Mouse (Mus musculus) layer of hippocampus, adult 8-10 months (tissue): Measurements from ENCODE around the gene Gins1. TPM values are rescaled to one million over a fixed set of nuclear protein-coding genes. Genes with fewer than 3 reads are reported as not detected.
"Not testable (repeated sequence)": the region's sequence is repeated elsewhere in the genome, so short reads cannot be mapped to it uniquely, and the experiment has no call there.

Experiments used
- DNase-seq, 2 experiments: peaks; one replicate each; pipeline ENCODE4 v3.0.0; 2022; ENCODE audit warnings: low spot score in 2 of 2
- total RNA-seq, 4 experiments: library from RNA; stranded (reverse); gene quantifications; 2 replicates each; pipeline ENCODE4 v1.2.4; 2022

The Gins1 gene
- 1 to 10 TPM in 3 of 4 experiments, under 1 TPM in 1; 0.81 to 3.7 (median 1.4) TPM for total RNA-seq

- DNase-seq = no peak
Measured at GRCm38 (mm10) chr2:150904936-150905450, at the start of gene Gins1. Gins1 (plus strand) TSS chr2:150905400.

- no peak for DNase-seq
Measured at GRCm38 (mm10) chr2:150858724-150859487, 46.3 kb upstream of the Gins1 start.

DNA sequence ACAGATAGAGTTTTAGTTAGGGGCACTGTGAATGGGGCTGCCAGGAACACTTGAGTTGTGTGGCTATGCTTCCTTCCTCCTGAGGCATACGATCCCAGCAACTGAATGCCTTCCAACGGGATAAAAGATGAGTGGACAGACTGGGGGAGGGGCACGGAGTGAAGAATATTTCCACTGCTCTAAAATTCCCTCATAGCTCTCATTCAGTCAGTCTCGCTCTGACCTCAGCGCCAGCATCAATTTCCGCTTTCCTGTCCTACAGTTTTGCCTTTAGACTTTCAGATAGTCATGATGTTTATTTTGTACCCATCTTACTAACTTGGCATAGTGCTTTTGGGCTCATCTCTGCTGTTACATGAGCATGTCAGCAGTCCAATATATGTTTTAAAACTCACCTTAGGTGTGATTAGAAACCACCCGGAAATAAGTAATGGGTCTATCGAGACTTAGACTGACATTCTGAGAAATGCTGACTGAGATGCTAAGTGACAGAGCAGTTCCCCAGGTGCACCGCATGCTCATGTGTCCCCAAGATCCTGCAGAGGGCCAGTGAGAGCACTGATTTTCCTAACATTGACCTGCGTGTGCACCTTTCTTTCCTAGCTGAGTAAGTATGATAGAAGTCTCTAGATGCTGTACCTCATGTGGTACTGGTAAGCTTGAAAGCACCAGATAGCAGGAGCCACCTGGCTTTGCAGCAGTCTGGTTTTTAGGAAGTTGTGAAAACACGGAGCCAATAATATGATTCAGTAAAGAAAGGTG is 45.3 kb upstream of the Gins1 start:
- no peak for DNase-seq

- no peak for DNase-seq
Measured at GRCm38 (mm10) chr2:150861128-150861527, 44.1 kb upstream of the Gins1 start.

DNA sequence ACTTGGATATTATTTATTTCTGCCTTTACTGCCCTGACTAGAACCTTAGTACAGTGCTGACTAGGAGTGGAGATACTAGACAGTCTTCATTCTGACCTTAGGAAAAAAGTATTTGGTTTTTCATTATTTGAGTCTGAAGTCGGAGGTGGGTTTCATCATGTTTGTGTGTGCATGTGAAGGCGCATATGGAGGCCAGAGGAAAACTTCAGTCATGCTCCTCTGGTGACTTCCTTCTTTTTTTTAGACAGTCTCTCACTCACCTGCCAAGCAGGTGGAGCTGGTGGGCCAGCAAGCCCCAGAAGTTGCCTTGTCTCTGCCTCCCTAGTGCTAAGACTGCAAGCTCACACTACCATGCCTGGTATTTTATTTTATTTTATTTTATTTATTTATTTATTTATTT is 38.2 kb upstream of the Gins1 start:
- DNase-seq = no peak

DNA sequence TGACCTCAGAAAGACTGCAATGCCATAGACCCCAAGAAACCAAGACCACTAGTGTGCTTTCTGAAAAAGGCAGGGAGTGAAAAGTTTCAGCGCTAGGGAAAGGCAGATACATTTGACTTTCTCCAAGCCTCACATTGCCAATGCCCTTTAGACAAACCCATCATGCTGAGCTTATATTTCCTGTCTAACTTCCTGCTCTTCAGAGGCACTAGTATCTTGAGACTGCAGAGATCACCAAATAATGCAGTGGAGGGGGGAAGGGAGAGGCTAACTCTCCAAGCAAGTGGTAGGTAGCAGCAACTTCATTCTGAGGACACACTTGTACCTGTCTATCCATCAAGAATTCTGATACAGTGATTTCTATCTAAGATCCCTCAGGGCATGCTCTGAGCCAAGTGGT is 35.8 kb upstream of the Gins1 start:
- DNase-seq = no peak

DNA sequence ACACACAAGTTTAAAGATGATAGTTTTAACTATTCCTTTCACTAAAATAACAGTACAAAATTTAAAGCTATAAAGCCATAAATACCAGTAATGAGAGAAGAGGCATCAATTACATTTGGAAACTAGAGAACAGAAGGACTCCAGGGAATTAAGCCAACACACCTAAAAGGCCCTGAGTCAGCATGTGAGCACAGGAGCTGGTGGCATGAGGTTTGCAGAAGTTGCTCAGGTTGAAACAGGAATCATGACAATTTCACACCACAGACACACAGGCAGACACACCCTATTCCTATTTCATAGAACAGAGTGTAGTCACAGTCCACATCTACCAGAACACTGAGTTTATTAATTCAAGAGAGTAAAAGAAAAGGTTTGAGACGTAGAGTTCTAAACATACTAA is 30.7 kb upstream of the Gins1 start:
- DNase-seq = no peak

DNA sequence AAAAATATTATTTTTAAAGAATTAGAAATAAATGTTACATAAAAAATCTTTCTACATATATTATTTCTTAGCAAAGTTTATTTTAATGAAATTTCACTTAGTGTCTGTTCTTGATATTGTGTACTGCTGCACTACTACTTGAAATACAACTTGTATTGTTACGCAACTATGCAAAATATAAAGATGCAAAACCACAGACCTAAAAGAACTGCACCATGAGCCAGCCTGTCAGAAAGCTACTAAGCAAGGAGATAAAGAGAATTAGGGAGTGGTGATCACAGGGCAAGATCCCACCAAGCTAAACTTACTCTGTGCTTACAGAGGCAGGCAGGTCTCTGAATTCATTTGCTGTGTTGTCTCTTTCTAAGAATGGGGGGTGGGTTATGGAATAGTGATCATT is 30.0 kb upstream of the Gins1 start:
- no peak for DNase-seq

- no peak for DNase-seq
Measured at GRCm38 (mm10) chr2:150877561-150877960, 27.6 kb upstream of the Gins1 start.

GRCm38 (mm10) chr2:150884075-150884778 is 21.0 kb upstream of the Gins1 start:
- DNase-seq = no peak

GRCm38 (mm10) chr2:150884779-150885110 is 20.5 kb upstream of the Gins1 start:
- no peak for DNase-seq

- DNase-seq = no peak
Measured at GRCm38 (mm10) chr2:150885814-150886213, 19.4 kb upstream of the Gins1 start.

DNA sequence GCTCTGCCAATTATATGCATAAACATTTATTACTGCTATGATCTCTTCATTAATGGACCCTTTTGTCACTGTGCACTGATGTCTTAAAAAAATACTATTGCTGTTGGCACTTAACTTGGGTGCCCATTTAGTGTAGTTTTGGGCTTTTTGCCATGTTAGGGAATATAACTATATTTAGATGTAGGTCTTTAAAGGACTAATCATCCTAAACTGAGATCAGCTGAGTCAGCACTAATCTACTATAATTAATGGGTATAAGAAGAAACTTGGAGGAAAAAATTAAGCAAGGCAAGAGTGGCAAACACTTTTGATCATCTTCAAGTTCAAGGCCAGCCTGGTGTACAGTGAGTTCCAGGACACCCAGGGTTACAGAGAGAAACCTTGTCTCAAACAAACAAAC is 18.9 kb upstream of the Gins1 start:
- no peak for DNase-seq

DNA sequence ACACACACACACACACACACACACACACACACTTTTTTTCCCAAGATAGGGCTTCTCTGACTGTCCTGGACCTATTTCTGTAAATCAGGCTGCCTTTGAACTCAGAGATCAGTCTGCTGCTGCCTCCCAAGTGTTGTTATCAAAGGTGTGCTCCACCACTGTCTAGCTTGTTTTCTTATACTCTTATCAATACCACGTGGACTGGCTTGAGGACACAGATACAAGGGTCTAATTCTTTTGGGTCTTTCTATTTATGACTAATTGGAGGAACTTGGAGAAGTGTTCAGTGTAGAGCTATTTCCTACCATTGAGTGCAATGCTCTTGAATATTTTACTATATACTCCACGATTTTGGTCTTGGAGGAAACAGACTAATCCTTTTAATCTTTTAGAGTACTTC is 17.8 kb upstream of the Gins1 start:
- DNase-seq = no peak

DNA sequence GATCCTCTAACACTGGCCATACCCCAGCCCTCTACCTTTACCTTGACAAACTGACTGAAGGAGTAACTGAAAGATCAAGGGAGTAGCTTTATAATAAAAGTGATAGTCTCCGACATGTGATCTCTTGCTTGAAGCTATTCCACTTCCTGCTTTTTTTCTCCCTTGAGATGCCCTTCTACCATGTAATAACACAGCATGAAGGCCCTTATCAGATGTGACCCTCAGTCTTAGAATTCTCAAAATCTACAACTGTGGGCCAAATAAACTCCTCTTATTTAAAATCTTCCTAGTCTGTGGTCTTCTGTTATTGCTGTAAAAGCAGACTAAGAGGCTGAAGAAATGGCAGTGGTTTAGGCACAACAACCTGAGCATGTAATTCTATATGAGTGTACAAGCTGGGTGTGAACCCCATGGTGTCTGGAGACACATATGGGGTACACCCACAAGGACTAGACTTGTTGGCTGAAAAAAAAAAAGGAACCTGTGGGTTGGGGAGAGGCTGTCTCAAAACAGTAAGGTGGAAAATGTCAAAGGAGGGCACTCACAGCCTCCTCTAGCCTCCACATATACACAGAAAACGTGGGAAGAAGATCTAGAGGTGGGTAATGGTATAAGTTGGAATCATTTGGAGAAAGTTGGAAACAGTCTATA is 10.5 kb upstream of the Gins1 start:
- no peak for DNase-seq

GRCm38 (mm10) chr2:150895691-150896252 is 9.4 kb upstream of the Gins1 start:
- no peak for DNase-seq

GRCm38 (mm10) chr2:150900341-150900740 is 4.9 kb upstream of the Gins1 start:
- DNase-seq = no peak

- no peak for DNase-seq
Measured at GRCm38 (mm10) chr2:150902347-150902746, 2.9 kb upstream of the Gins1 start.

GRCm38 (mm10) chr2:150904272-150904935 is 796 bp upstream of the Gins1 start, which contains the start of gene Abhd12:
Abhd12 (minus strand) TSS chr2:150904741.
- DNase-seq = peak; percentile 94 to 96

- not testable (repeated sequence) for DNase-seq
Measured at GRCm38 (mm10) chr2:150908881-150909280, 3.7 kb downstream of the Gins1 start.
